Mouse (Mus musculus): Measurements from ENCODE around the gene Sag.

- TF ChIP-seq CTCF (IDR thresholded peaks at IDR 0.05) (no peak), POLR2A (IDR thresholded peaks at IDR 0.05; ENCODE audit: insufficient read depth, low read depth, low read length) (no peak), EP300 (IDR thresholded peaks at IDR 0.05; ENCODE audit: insufficient read depth, low read depth, low read length) (no peak)
Observed at GRCm38 (mm10) chr1:87882554-87882953, 79.1 kb downstream of the Sag start.

All from heart, adult 2 months (tissue).